Mouse (Mus musculus): ENCODE results near the gene Atp1a2. TPM values are rescaled to one million over a fixed set of nuclear protein-coding genes. Genes with fewer than 3 reads are reported as not detected.

The Atp1a2 gene
- total RNA-seq, 2 experiments from 2014 or later: 826 to 1,026 TPM

GRCm38 (mm10) chr1:172229215-172229614 lies 68.6 kb downstream of the Atp1a2 start:
- intact Hi-C loops (cut with DNase I; ENCODE audit: low total_unique reads): no loop called here
- no peak for DNase-seq

GRCm38 (mm10) chr1:172228209-172228608 lies 69.7 kb downstream of the Atp1a2 start:
- intact Hi-C loops (cut with DNase I; ENCODE audit: low total_unique reads): no loop called here
- no peak for DNase-seq

Other genes starting within 250 kb of the Atp1a2 start
- not detected for gene Nhlh1, start 240.5 kb downstream of the Atp1a2 start, total RNA-seq (2021)
- gene Copa, start 215.5 kb downstream of the Atp1a2 start, total RNA-seq (2021): 10 to 100 TPM; 80.8 to 80.9 TPM
- gene Ncstn, start 215.3 kb downstream of the Atp1a2 start, total RNA-seq (2021): 10 to 100 TPM; 33.6 to 34.5 TPM
- 10 to 100 TPM; 88.5 to 95.2 TPM for gene Pex19, start 171.3 kb downstream of the Atp1a2 start, total RNA-seq (2021)
- gene Dcaf8, start 150.0 kb downstream of the Atp1a2 start, total RNA-seq (2021): 100 to 1,000 TPM; 131 to 134 TPM
- gene Pea15a, start 91.3 kb downstream of the Atp1a2 start, total RNA-seq (2021): 10 to 100 TPM; 39.2 to 60.3 TPM
- 1,000 to 10,000 TPM; 6,638 to 7,021 TPM for gene Casq1, start 78.2 kb downstream of the Atp1a2 start, total RNA-seq (2021)
- gene Atp1a4, start 39.6 kb downstream of the Atp1a2 start, total RNA-seq (2021): under 1 TPM; 0.66 to 0.96 TPM
- 10 to 100 TPM; 11.1 to 12.5 TPM for gene Igsf8, start 36.4 kb downstream of the Atp1a2 start, total RNA-seq (2021)
- gene Kcnj9, start 31.3 kb upstream of the Atp1a2 start, total RNA-seq (2021): not detected
- gene Kcnj10, start 43.1 kb upstream of the Atp1a2 start, total RNA-seq (2021): under 1 TPM; 0.29 to 0.96 TPM
- gene Pigm, start 78.5 kb upstream of the Atp1a2 start, total RNA-seq (2021): 1 to 10 TPM; 4.4 to 4.8 TPM
- gene Slamf9, start 177.3 kb upstream of the Atp1a2 start, total RNA-seq (2021): under 1 TPM; 0.33 to 0.57 TPM
- under 1 TPM; 0.37 to 0.51 TPM for gene Igsf9, start 183.7 kb upstream of the Atp1a2 start, total RNA-seq (2021)
- gene Tagln2, start 202.0 kb upstream of the Atp1a2 start, total RNA-seq (2021): 10 to 100 TPM; 60.4 to 61.2 TPM
- gene Cfap45, start 222.7 kb upstream of the Atp1a2 start, total RNA-seq (2021): under 1 TPM; 0.40 to 0.45 TPM